Mouse (Mus musculus) c-Kit-positive CD71-positive TER-119-positive erythroid progenitor cells, embryonic 14.5 days (primary cell): ENCODE measurements around the gene Megf6.

ENCODE experiments used
- DNase-seq: peaks from one replicate; pipeline ENCODE4 v3.0.0-alpha.2; 2013; ENCODE audit warnings: low spot score

Megf6 gene

GRCm38 (mm10) chr4:154159961-154160537 is 10.5 kb upstream of the Megf6 start:
- peak; percentile 45 for DNase-seq

- peak; percentile 93 for DNase-seq
Measured at GRCm38 (mm10) chr4:154160538-154161390, 9.8 kb upstream of the Megf6 start, which contains the start of gene Tprgl. Gene Tprgl (minus strand): TSS chr4:154160666.

GRCm38 (mm10) chr4:154163296-154163695 is 7.2 kb upstream of the Megf6 start:
- peak; percentile 74 for DNase-seq

GRCm38 (mm10) chr4:154167053-154167452 is 3.5 kb upstream of the Megf6 start:
- DNase-seq: peak; percentile 30

- no peak for DNase-seq
Measured at GRCm38 (mm10) chr4:154170021-154170420, 509 bp upstream of the Megf6 start.

GRCm38 (mm10) chr4:154171151-154171930 is 811 bp downstream of the Megf6 start:
- DNase-seq: no peak

GRCm38 (mm10) chr4:154171931-154172604 is 1.5 kb downstream of the Megf6 start:
- no peak for DNase-seq

- DNase-seq: no peak
Measured at GRCm38 (mm10) chr4:154177257-154177656, 6.7 kb downstream of the Megf6 start.

GRCm38 (mm10) chr4:154181001-154181400 is 10.5 kb downstream of the Megf6 start:
- no peak for DNase-seq

GRCm38 (mm10) chr4:154183566-154183965 is 13.0 kb downstream of the Megf6 start:
- no peak for DNase-seq

- no peak for DNase-seq
Measured at GRCm38 (mm10) chr4:154185001-154185400, 14.5 kb downstream of the Megf6 start.

- DNase-seq: no peak
Measured at GRCm38 (mm10) chr4:154186002-154186537, 15.5 kb downstream of the Megf6 start.

- DNase-seq: no peak
Measured at GRCm38 (mm10) chr4:154188948-154189347, 18.4 kb downstream of the Megf6 start.

GRCm38 (mm10) chr4:154197961-154198360 is 27.4 kb downstream of the Megf6 start:
- DNase-seq: no peak

- DNase-seq: no peak
Measured at GRCm38 (mm10) chr4:154198377-154198961, 27.9 kb downstream of the Megf6 start.

GRCm38 (mm10) chr4:154201511-154201910 is 31.0 kb downstream of the Megf6 start:
- no peak for DNase-seq

- no peak for DNase-seq
Measured at GRCm38 (mm10) chr4:154204532-154204931, 34.0 kb downstream of the Megf6 start.

GRCm38 (mm10) chr4:154205392-154205791 is 34.9 kb downstream of the Megf6 start:
- DNase-seq: no peak

- peak; percentile 50 for DNase-seq
Measured at GRCm38 (mm10) chr4:154207261-154207660, 36.7 kb downstream of the Megf6 start.

- DNase-seq: no peak
Measured at GRCm38 (mm10) chr4:154209054-154209453, 38.5 kb downstream of the Megf6 start.

GRCm38 (mm10) chr4:154209825-154210224 is 39.3 kb downstream of the Megf6 start:
- DNase-seq: no peak
